In genomic region chr5:110281984-110282383, GRCm38 (mm10) we compare ENCODE assay signal across 27 mouse cellular contexts. TPM values are rescaled to one million over a fixed set of nuclear protein-coding genes. Genes with fewer than 3 reads are reported as not detected.
DNase-seq lines count a peak whose midpoint lies in the region; ATAC-seq and TF ChIP-seq lines count a peak whose summit lies in the region.
"Had no signal": no experiment of that assay in that cellular context is flagged by ENCODE, and none has a peak within 500 bp of the region (broad histone marks: within the 10 kb centered on the region; RNA-seq: fewer than 3 reads in every experiment).

No protein-coding gene starts in this region.

- no peaks in the 10 kb centered on the region for H3K27me3 ChIP-seq in lung, postnatal 0 days (replicated peaks; ENCODE audit: insufficient read depth, low read length)
- no peaks in the 10 kb centered on the region for H3K27me3 ChIP-seq in MEL (ENCODE audit: control insufficient read depth in 1 of 2, insufficient read depth in 2 of 2, low read length in 2 of 2)
- no peaks in the 10 kb centered on the region; the same call in 1 of the 2 replicates for H3K27me3 ChIP-seq in kidney, embryonic 16.5 days (ENCODE audit: insufficient read depth, low read length)
- H3K27me3 ChIP-seq: Patski had no signal

- 66% methylated on average over 2 of the region's 2 CpGs for WGBS in lung, postnatal 0 days
- WGBS in kidney, embryonic 16.5 days = 68% methylated on average over 2 of the region's 2 CpGs

- no peak for TF ChIP-seq RAD21 in MEL (IDR thresholded peaks at IDR 0.05; ENCODE audit: low read depth, low read length)

- no peaks in the 10 kb centered on the region for H3K36me3 ChIP-seq in lung, postnatal 0 days (ENCODE audit: insufficient read depth, low read length)
- peaks cover 0 to 10% of the 10 kb centered on the region in 2 experiments; a peak in 2 of 4 replicates for H3K36me3 ChIP-seq in MEL (ENCODE audit: control insufficient read depth in 1 of 2, insufficient read depth in 2 of 2, low read length in 2 of 2)
- H3K36me3 ChIP-seq in kidney, embryonic 16.5 days (ENCODE audit: insufficient read depth, low read length) = no peaks in the 10 kb centered on the region
- H3K36me3 ChIP-seq: embryonic facial prominence, embryonic 13.5 days; embryonic facial prominence, embryonic 15.5 days; forebrain, embryonic 10.5 days; forebrain, embryonic 12.5 days had no signal

- no peak for ATAC-seq in lung, postnatal 0 days
- no peak for ATAC-seq in kidney, embryonic 16.5 days (ENCODE audit: low FRiP score, low TSS enrichment)
- ATAC-seq: activated CD4-positive, CD25-positive, alpha-beta regulatory T cell, adult 4 months; CD4-positive, CD25-positive, alpha-beta regulatory T cell, adult 4 months; forebrain, embryonic 14.5 days; forebrain, embryonic 16.5 days; Patski had no signal

- no peak overlapping the region for H3K9ac ChIP-seq in lung, postnatal 0 days (replicated peaks; ENCODE audit: low read depth)
- no peak overlapping the region for H3K9ac ChIP-seq in MEL (ENCODE audit: control insufficient read depth, low read depth, low read length, poor library complexity, severe bottlenecking)
- H3K9ac ChIP-seq in kidney, embryonic 16.5 days (replicated peaks; ENCODE audit: low read length) = no peak overlapping the region
- H3K9ac ChIP-seq: embryonic facial prominence, embryonic 13.5 days; embryonic facial prominence, embryonic 15.5 days; forebrain, embryonic 12.5 days had no signal

- no peak overlapping the region for H3K27ac ChIP-seq in lung, postnatal 0 days (ENCODE audit: low read length)
- no peak overlapping the region for H3K27ac ChIP-seq in MEL (ENCODE audit: control insufficient read depth, low read depth, low read length)
- H3K27ac ChIP-seq in kidney, embryonic 16.5 days (ENCODE audit: low read length) = no peak overlapping the region
- H3K27ac ChIP-seq: embryonic facial prominence, embryonic 13.5 days; embryonic facial prominence, embryonic 15.5 days; forebrain, embryonic 10.5 days; forebrain, embryonic 12.5 days had no signal

- no peak overlapping the region for H3K4me2 ChIP-seq in lung, postnatal 0 days (replicated peaks; ENCODE audit: low read depth, low read length)
- H3K4me2 ChIP-seq in kidney, embryonic 16.5 days (replicated peaks; ENCODE audit: low read depth, low read length) = no peak overlapping the region
- H3K4me2 ChIP-seq: embryonic facial prominence, embryonic 13.5 days; embryonic facial prominence, embryonic 15.5 days; forebrain, embryonic 12.5 days had no signal

- H3K79me2 ChIP-seq in MEL (ENCODE audit: control insufficient read depth, insufficient read depth, low read length, poor library complexity) = peaks cover 4% of the 10 kb centered on the region; the same call in 1 of the 2 replicates

- TF ChIP-seq EP300 in lung, postnatal 0 days (IDR thresholded peaks at IDR 0.05) = no peak
- peak; percentile 46 to 54 for TF ChIP-seq EP300 in MEL (IDR thresholded peaks at IDR 0.05; ENCODE audit: low read depth in 1 of 2, low read length in 2 of 2)

- H3K4me3 ChIP-seq in lung, postnatal 0 days (ENCODE audit: low read depth, low read length) = no peak overlapping the region
- no peak overlapping the region for H3K4me3 ChIP-seq in MEL (ENCODE audit: control insufficient read depth in 1 of 2, insufficient read depth in 1 of 2, low read depth in 2 of 2, low read length in 2 of 2)
- no peak overlapping the region for H3K4me3 ChIP-seq in kidney, embryonic 16.5 days (ENCODE audit: low read length)
- H3K4me3 ChIP-seq: embryonic facial prominence, embryonic 13.5 days; embryonic facial prominence, embryonic 15.5 days; erythroblast, embryonic 14.5 days; forebrain, embryonic 10.5 days; forebrain, embryonic 12.5 days had no signal

- TF ChIP-seq POLR2A in MEL (IDR thresholded peaks at IDR 0.05; ENCODE audit: control insufficient read depth in 1 of 2, insufficient read depth in 1 of 2, low read depth in 1 of 2, low read length in 2 of 2, poor library complexity in 1 of 2) = no peak

- peak; percentile 10 for DNase-seq in lung, postnatal 0 days (ENCODE audit: low spot score)
- DNase-seq in lung, postnatal 10 days = no peak
- peak; percentile 72 for DNase-seq in MEL (ENCODE audit: low read depth, low spot score)
- DNase-seq in adipocyte (ENCODE audit: low spot score) = peak; percentile 71
- DNase-seq: adrenal gland, adult 2 months; adrenal gland, postnatal 10 days; adrenal gland, postnatal 25 days; B cell, adult 2 months; cerebellum, adult 11 months; cerebellum, adult 18-20 months; cerebellum, adult 8-10 months; cerebellum, adult 9-11 months; cerebellum, postnatal 14 days; cerebellum, postnatal 36 days; embryo, embryonic 11 days had no signal

- no peaks in the 10 kb centered on the region for H3K9me3 ChIP-seq in lung, postnatal 0 days (ENCODE audit: low read length)
- no peaks in the 10 kb centered on the region for H3K9me3 ChIP-seq in MEL (replicated peaks; ENCODE audit: insufficient read depth, low read length)
- H3K9me3 ChIP-seq in kidney, embryonic 16.5 days (ENCODE audit: low read length) = no peaks in the 10 kb centered on the region
- H3K9me3 ChIP-seq: embryonic facial prominence, embryonic 13.5 days; embryonic facial prominence, embryonic 15.5 days; forebrain, embryonic 10.5 days; forebrain, embryonic 12.5 days; G1E had no signal

- peaks cover 10% of the 10 kb centered on the region; the same call in 1 of the 2 replicates for H3K4me1 ChIP-seq in lung, postnatal 0 days (ENCODE audit: insufficient read depth, low read depth, low read length)
- H3K4me1 ChIP-seq in MEL (ENCODE audit: control insufficient read depth in 1 of 2, insufficient read depth in 2 of 2, low read length in 2 of 2) = peaks cover 3 to 8% of the 10 kb centered on the region in 2 experiments; a peak in 3 of 4 replicates
- H3K4me1 ChIP-seq in kidney, embryonic 16.5 days (ENCODE audit: insufficient read depth, low read length) = peaks cover 7% of the 10 kb centered on the region; the same call in 1 of the 2 replicates

- TF ChIP-seq CTCF in lung, postnatal 0 days (IDR thresholded peaks at IDR 0.05) = no peak
- TF ChIP-seq CTCF in MEL (IDR thresholded peaks at IDR 0.05 in 2 of 3, conservative IDR thresholded peaks at IDR 0.05 in 1 of 3; ENCODE audit: control insufficient read depth in 1 of 3, insufficient read depth in 1 of 3, low read depth in 2 of 3, low read length in 3 of 3, poor library complexity in 1 of 3, severe bottlenecking in 1 of 3) = no peak

TF ChIP-seq in MEL, 35 proteins besides CTCF, POLR2A, EP300 and RAD21 (continues in another document):
- TF ChIP-seq POLR2AphosphoS2 (IDR thresholded peaks at IDR 0.05; ENCODE audit: low read length) (no peak), TBP (IDR thresholded peaks at IDR 0.05; ENCODE audit: low read depth, low read length) (peak; percentile 99), BHLHE40 (IDR thresholded peaks at IDR 0.05; ENCODE audit: borderline replicate concordance, low read depth, low read length) (no peak), MAX (IDR thresholded peaks at IDR 0.05; ENCODE audit: low read length) (no peak), UBTF (IDR thresholded peaks at IDR 0.05; ENCODE audit: borderline replicate concordance, insufficient read depth, low read depth, low read length) (no peak), CHD1 (IDR thresholded peaks at IDR 0.05; ENCODE audit: low read depth, low read length) (no peak), MXI1 (IDR thresholded peaks at IDR 0.05; ENCODE audit: low read depth, low read length) (no peak), RCOR1 (IDR thresholded peaks at IDR 0.05; ENCODE audit: low read depth, low read length) (peak; percentile 45; the same call in 1 of the 2 replicates), ZNF384 (IDR thresholded peaks at IDR 0.05; ENCODE audit: low read depth, low read length) (no peak), JUND (IDR thresholded peaks at IDR 0.05; ENCODE audit: low read depth, low read length) (no peak), SMC3 (IDR thresholded peaks at IDR 0.05; ENCODE audit: low read depth, low read length) (no peak), GABPA (IDR thresholded peaks at IDR 0.05; ENCODE audit: low read depth, low read length) (no peak), SIN3A (IDR thresholded peaks at IDR 0.05; ENCODE audit: low read length) (no peak), MAZ (IDR thresholded peaks at IDR 0.05; ENCODE audit: low read depth, low read length) (no peak), NRF1 (IDR thresholded peaks at IDR 0.05; ENCODE audit: insufficient read depth, low read depth, low read length, poor library complexity, severe bottlenecking) (no peak), ETS1 (IDR thresholded peaks at IDR 0.05; ENCODE audit: low read depth, low read length) (no peak), KAT2A (conservative IDR thresholded peaks at IDR 0.05; ENCODE audit: low read depth, low read length) (no peak; the same call in 1 of the 2 replicates), MYC (IDR thresholded peaks at IDR 0.05; ENCODE audit: low read depth, low read length) (no peak)

RNA-seq across cellular contexts. Expression of gene Pxmp2, which starts 4.0 kb away (rescaled TPM):
- 12.8 and 14.4 TPM in 2 replicates for polyA plus RNA-seq in lung, postnatal 0 days (2015; fragmentation: Nextera tagmentation; extraction: Ambion mirVana)
- total RNA-seq in MEL (2012; rRNA removed) = 8.4 and 8.7 TPM in 2 replicates
- 10 to 100 TPM in 1 of 2 experiments, not detected in 1; 15.2 TPM for polyA plus RNA-seq in MEL (2012; ENCODE audit: insufficient read depth in 1 of 2, insufficient read length in 2 of 2, low read depth in 1 of 2, low replicate concordance in 2 of 2, missing spikeins in 1 of 2)
- 25.1 and 27.3 TPM in 2 replicates for polyA plus RNA-seq in kidney, embryonic 16.5 days (2015; fragmentation: Nextera tagmentation; extraction: Ambion mirVana)

RNA-seq across cellular contexts. Expression of gene Pole, which starts 4.1 kb away (rescaled TPM):
- polyA plus RNA-seq in lung, postnatal 0 days (2015; fragmentation: Nextera tagmentation; extraction: Ambion mirVana) = 2.2 and 2.4 TPM in 2 replicates
- total RNA-seq in MEL (2012; rRNA removed) = 32.4 and 33.7 TPM in 2 replicates
- polyA plus RNA-seq in MEL (2012; ENCODE audit: insufficient read depth in 1 of 2, insufficient read length in 2 of 2, low read depth in 1 of 2, low replicate concordance in 2 of 2, missing spikeins in 1 of 2) = 10 to 100 TPM; 52.6 to 81.4 TPM
- polyA plus RNA-seq in kidney, embryonic 16.5 days (2015; fragmentation: Nextera tagmentation; extraction: Ambion mirVana) = 30.3 and 32.1 TPM in 2 replicates

RNA-seq across cellular contexts. Expression of gene Pgam5, which starts 12.3 kb away (rescaled TPM):
- 32.0 and 33.6 TPM in 2 replicates for polyA plus RNA-seq in lung, postnatal 0 days (2015; fragmentation: Nextera tagmentation; extraction: Ambion mirVana)
- total RNA-seq in MEL (2012; rRNA removed) = 96.3 and 115 TPM in 2 replicates
- polyA plus RNA-seq in MEL (2012; ENCODE audit: insufficient read depth in 1 of 2, insufficient read length in 2 of 2, low read depth in 1 of 2, low replicate concordance in 2 of 2, missing spikeins in 1 of 2) = 10 to 100 TPM in 1 of 2 experiments, not detected in 1; 95.8 TPM
- 68.5 and 74.5 TPM in 2 replicates for polyA plus RNA-seq in kidney, embryonic 16.5 days (2015; fragmentation: Nextera tagmentation; extraction: Ambion mirVana)

RNA-seq across cellular contexts. Expression of gene Ankle2, which starts 51.2 kb away (rescaled TPM):
- 15.5 and 18.0 TPM in 2 replicates for polyA plus RNA-seq in lung, postnatal 0 days (2015; fragmentation: Nextera tagmentation; extraction: Ambion mirVana)
- 31.7 and 37.9 TPM in 2 replicates for total RNA-seq in MEL (2012; rRNA removed)
- 100 to 1,000 TPM in 1 of 2 experiments, 10 to 100 TPM in 1; 29.5 to 270 TPM for polyA plus RNA-seq in MEL (2012; ENCODE audit: insufficient read depth in 1 of 2, insufficient read length in 2 of 2, low read depth in 1 of 2, low replicate concordance in 2 of 2, missing spikeins in 1 of 2)
- polyA plus RNA-seq in kidney, embryonic 16.5 days (2015; fragmentation: Nextera tagmentation; extraction: Ambion mirVana) = 24.3 and 25.5 TPM in 2 replicates
